Mouse (Mus musculus) fibroblast of lung, adult 2 months (primary cell): Measurements from ENCODE around the gene Myo3a.
A peak's percentile ranks its signal among the peaks of the same experiment; 100 is the strongest.
"Not testable (repeated sequence)": the region's sequence is repeated elsewhere in the genome, so short reads cannot be mapped to it uniquely, and the experiment has no call there.

Experiments used
- DNase-seq: peaks from one replicate; pipeline ENCODE4 v3.0.0-alpha.2; 2011; ENCODE audit warnings: low read depth

The Myo3a gene

GRCm38 (mm10) chr2:22227308-22227707, at the start of gene Myo3a:
TSS of gene Myo3a (plus strand) at chr2:22227503.
- no peak for DNase-seq

- no peak for DNase-seq
Observed at GRCm38 (mm10) chr2:22250462-22250861, 23.2 kb downstream of the Myo3a start.

GRCm38 (mm10) chr2:22251045-22251444, 23.7 kb downstream of the Myo3a start:
- no peak for DNase-seq

GRCm38 (mm10) chr2:22255600-22255999, 28.3 kb downstream of the Myo3a start:
- DNase-seq = no peak

GRCm38 (mm10) chr2:22271555-22271954, 44.3 kb downstream of the Myo3a start:
- DNase-seq = no peak

- no peak for DNase-seq
Observed at GRCm38 (mm10) chr2:22285366-22285765, 58.1 kb downstream of the Myo3a start.

GRCm38 (mm10) chr2:22285777-22286176, 58.5 kb downstream of the Myo3a start:
- DNase-seq = no peak

- DNase-seq = no peak
Observed at GRCm38 (mm10) chr2:22293579-22294446, 66.5 kb downstream of the Myo3a start.

- no peak for DNase-seq
Observed at GRCm38 (mm10) chr2:22294447-22294738, 67.1 kb downstream of the Myo3a start.

- DNase-seq = no peak
Observed at GRCm38 (mm10) chr2:22297913-22298312, 70.6 kb downstream of the Myo3a start.

GRCm38 (mm10) chr2:22338269-22338857, 111.1 kb downstream of the Myo3a start:
- no peak for DNase-seq

GRCm38 (mm10) chr2:22410511-22410910, 183.2 kb downstream of the Myo3a start:
- not testable (repeated sequence) for DNase-seq

GRCm38 (mm10) chr2:22548421-22548820, 321.1 kb downstream of the Myo3a start:
- no peak for DNase-seq

GRCm38 (mm10) chr2:22587469-22588169, 360.3 kb downstream of the Myo3a start:
- peak; percentile 58 for DNase-seq

- DNase-seq = peak; percentile 67
Observed at GRCm38 (mm10) chr2:22588170-22588541, 360.9 kb downstream of the Myo3a start.

- DNase-seq = peak; percentile 60
Observed at GRCm38 (mm10) chr2:22588673-22589381, 361.5 kb downstream of the Myo3a start.

- peak; percentile 29 for DNase-seq
Observed at GRCm38 (mm10) chr2:22589382-22590205, 362.3 kb downstream of the Myo3a start.

GRCm38 (mm10) chr2:22590206-22590490, 362.8 kb downstream of the Myo3a start:
- no peak for DNase-seq

- DNase-seq = no peak
Observed at GRCm38 (mm10) chr2:22617951-22618350, 390.6 kb downstream of the Myo3a start.

- no peak for DNase-seq
Observed at GRCm38 (mm10) chr2:22619416-22619815, 392.1 kb downstream of the Myo3a start.

- DNase-seq = no peak
Observed at GRCm38 (mm10) chr2:22620030-22620429, 392.7 kb downstream of the Myo3a start.

- DNase-seq = no peak
Observed at GRCm38 (mm10) chr2:22620534-22620933, 393.2 kb downstream of the Myo3a start.
